Mouse (Mus musculus) embryonic facial prominence, embryonic 12.5 days (tissue): ENCODE data around the gene Slc48a1. TPM values are rescaled to one million over a fixed set of nuclear protein-coding genes. Genes with fewer than 3 reads are reported as not detected.
A peak's percentile ranks its signal among the peaks of the same experiment; 100 is the strongest.

ENCODE experiments used
- ATAC-seq: fragments of 200-750 bp; cut with Nextera tagmentation; 2 replicates; pipeline ENCODE4 v1.8.0; 2017; ENCODE audit not compliant: insufficient number of reproducible peaks, insufficient read depth, low FRiP score, low TSS enrichment
- H3K27ac ChIP-seq: fragments of 300-500 bp; sonication (generic); 2 replicates; pipeline ENCODE4 v1.5.1; 2016; ENCODE audit warnings: mild to moderate bottlenecking
- H3K27me3 ChIP-seq: fragments of 300-500 bp; sonication (generic); 2 replicates; pipeline ENCODE4 v1.6.1; 2016; ENCODE audit warnings: mild to moderate bottlenecking, moderate library complexity
- H3K36me3 ChIP-seq: fragments of 300-500 bp; sonication (generic); 2 replicates; pipeline ENCODE4 v1.6.1; 2016; ENCODE audit warnings: mild to moderate bottlenecking
- H3K4me1 ChIP-seq: fragments of 300-500 bp; sonication (generic); 2 replicates; pipeline ENCODE4 v1.6.1; 2016
- H3K4me2 ChIP-seq: fragments of 300-500 bp; sonication (generic); replicated peaks from 2 replicates; pipeline ENCODE4 v1.6.1; 2016; ENCODE audit warnings: mild to moderate bottlenecking, moderate library complexity
- H3K4me3 ChIP-seq: fragments of 300-500 bp; sonication (generic); 2 replicates; pipeline ENCODE4 v1.5.1; 2016; ENCODE audit warnings: mild to moderate bottlenecking
- H3K9ac ChIP-seq: fragments of 300-500 bp; sonication (generic); 2 replicates; pipeline ENCODE4 v1.6.1; 2016; ENCODE audit warnings: mild to moderate bottlenecking, moderate library complexity
- H3K9me3 ChIP-seq: fragments of 300-500 bp; sonication (generic); 2 replicates; pipeline ENCODE4 v1.6.1; 2016; ENCODE audit warnings: mild to moderate bottlenecking, moderate library complexity
- WGBS: fragments of 180-500 bp; shearing (Covaris S2); methylation state at CpG from one replicate; pipeline ENCODE4 v1.1.7; 2016; 5-methylcytosine and 5-hydroxymethylcytosine counted together
- polyA plus RNA-seq: library from polyadenylated mRNA; unstranded; fragments of >200 nt; fragmentation: Nextera tagmentation; extraction: Ambion mirVana; gene quantifications from 2 replicates; pipeline ENCODE4 v1.2.1, GENCODE M21; 2016

Slc48a1 gene
- polyA plus RNA-seq, 1 experiment from 2014 or later: 32.6 TPM

- no peak overlapping the region for H3K9ac ChIP-seq
- H3K27ac ChIP-seq: no peak overlapping the region; the same call in 1 of the 2 replicates
- H3K4me3 ChIP-seq: no peak overlapping the region
- H3K4me2 ChIP-seq: no peak overlapping the region
- no peaks in the 10 kb centered on the region for H3K36me3 ChIP-seq
- peak; percentile 35; the same call in 1 of the 2 replicates for ATAC-seq
- WGBS: 76% methylated on average over 10 of the region's 10 CpGs
- H3K4me1 ChIP-seq: peaks cover 13% of the 10 kb centered on the region
- 0 out of 2 replicates have a peak, but pooled peaks cover 3% of the 10 kb centered on the region for H3K27me3 ChIP-seq
- no peaks in the 10 kb centered on the region for H3K9me3 ChIP-seq
These were observed 33.4 kb upstream of the Slc48a1 start for GRCm38 (mm10) chr15:97744930-97745329.

GRCm38 (mm10) chr15:97745331-97745730, 33.0 kb upstream of the Slc48a1 start:
- Histone ChIP-seq H3K9me3 (no peaks in the 10 kb centered on the region), H3K27ac (no peak overlapping the region; the same call in 1 of the 2 replicates), H3K36me3 (no peaks in the 10 kb centered on the region), H3K9ac (no peak overlapping the region), H3K4me1 (peaks cover 17% of the 10 kb centered on the region), H3K4me3 (no peak overlapping the region), H3K4me2 (no peak overlapping the region), H3K27me3 (0 out of 2 replicates have a peak, but pooled peaks cover 3% of the 10 kb centered on the region)
- no peak for ATAC-seq
- 74% methylated on average over 10 of the region's 10 CpGs for WGBS

DNA sequence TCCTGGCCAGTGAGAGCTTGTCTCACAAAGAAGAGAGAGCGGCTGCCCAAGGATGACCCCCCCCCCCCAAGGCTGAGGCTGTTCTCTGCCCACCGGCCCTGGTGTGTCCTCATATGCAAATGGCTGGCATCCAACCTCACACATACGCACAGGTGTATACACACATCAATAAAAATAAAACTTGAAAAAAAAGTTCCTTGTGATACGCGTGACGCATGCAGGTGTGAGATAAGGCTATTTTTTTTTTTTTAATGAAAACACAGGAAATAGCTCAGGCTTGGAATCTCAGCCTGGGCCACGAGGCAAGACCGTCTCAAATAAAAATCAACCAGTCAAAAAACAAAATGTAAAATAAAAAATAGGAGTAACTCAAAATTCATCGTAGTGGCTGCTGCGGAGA, 32.0 kb upstream of the Slc48a1 start:
- no peaks in the 10 kb centered on the region for H3K36me3 ChIP-seq
- no peak overlapping the region for H3K4me3 ChIP-seq
- H3K27ac ChIP-seq: no peak overlapping the region
- H3K9ac ChIP-seq: no peak overlapping the region
- peaks cover 24% of the 10 kb centered on the region for H3K4me1 ChIP-seq
- no peaks in the 10 kb centered on the region for H3K9me3 ChIP-seq
- H3K4me2 ChIP-seq: no peak overlapping the region
- 0 out of 2 replicates have a peak, but pooled peaks cover 1% of the 10 kb centered on the region for H3K27me3 ChIP-seq
- 89% methylated on average over 10 of the region's 10 CpGs for WGBS
- ATAC-seq: no peak

DNA sequence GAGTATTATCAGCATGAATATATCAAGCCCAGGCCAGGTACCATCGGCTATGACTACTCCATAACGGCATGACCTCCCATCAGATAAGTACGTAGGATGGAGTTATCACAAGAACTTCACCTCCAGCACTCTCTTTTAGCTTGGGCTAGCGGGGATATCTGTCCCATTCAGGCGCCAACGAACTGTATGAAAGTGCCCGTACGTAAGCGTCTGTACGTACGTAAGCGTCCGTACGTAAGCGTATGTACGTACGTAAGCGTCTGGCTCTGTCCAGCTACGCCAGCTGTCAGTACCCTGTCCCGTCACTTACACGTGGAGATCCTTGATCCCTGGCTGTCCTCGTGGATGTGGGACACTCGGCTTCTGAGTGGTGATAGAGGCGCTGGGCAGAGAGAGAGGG, 31.6 kb upstream of the Slc48a1 start:
- no peaks in the 10 kb centered on the region for H3K9me3 ChIP-seq
- 93% methylated on average over 24 of the region's 24 CpGs for WGBS
- no peak overlapping the region for H3K9ac ChIP-seq
- peaks cover 24% of the 10 kb centered on the region for H3K4me1 ChIP-seq
- H3K27ac ChIP-seq: no peak overlapping the region
- H3K4me2 ChIP-seq: no peak overlapping the region
- H3K4me3 ChIP-seq: no peak overlapping the region
- no peak for ATAC-seq
- H3K36me3 ChIP-seq: no peaks in the 10 kb centered on the region
- no peaks in the 10 kb centered on the region for H3K27me3 ChIP-seq

- no peak overlapping the region for H3K27ac ChIP-seq
- H3K4me1 ChIP-seq: peaks cover 24% of the 10 kb centered on the region
- ATAC-seq: no peak
- H3K27me3 ChIP-seq: no peaks in the 10 kb centered on the region
- no peaks in the 10 kb centered on the region for H3K36me3 ChIP-seq
- H3K9me3 ChIP-seq: no peaks in the 10 kb centered on the region
- H3K4me2 ChIP-seq: no peak overlapping the region
- no peak overlapping the region for H3K9ac ChIP-seq
- WGBS: 87% methylated on average over 4 of the region's 4 CpGs
- H3K4me3 ChIP-seq: no peak overlapping the region
These were observed 30.8 kb upstream of the Slc48a1 start for GRCm38 (mm10) chr15:97747486-97747885.

- Histone ChIP-seq H3K4me1 (peaks cover 24% of the 10 kb centered on the region), H3K36me3 (no peaks in the 10 kb centered on the region), H3K4me3 (no peak overlapping the region), H3K27ac (no peak overlapping the region), H3K9me3 (no peaks in the 10 kb centered on the region), H3K27me3 (no peaks in the 10 kb centered on the region), H3K9ac (no peak overlapping the region), H3K4me2 (no peak overlapping the region)
- WGBS: 62% methylated on average over 10 of the region's 10 CpGs
- ATAC-seq: no peak
These were observed 30.0 kb upstream of the Slc48a1 start for GRCm38 (mm10) chr15:97748309-97748708.

- H3K27me3 ChIP-seq: no peaks in the 10 kb centered on the region
- ATAC-seq: no peak
- peaks cover 25% of the 10 kb centered on the region for H3K4me1 ChIP-seq
- no peak overlapping the region for H3K4me3 ChIP-seq
- 83% methylated on average over 4 of the region's 4 CpGs for WGBS
- no peaks in the 10 kb centered on the region for H3K9me3 ChIP-seq
- no peak overlapping the region for H3K4me2 ChIP-seq
- no peak overlapping the region for H3K27ac ChIP-seq
- H3K36me3 ChIP-seq: no peaks in the 10 kb centered on the region
- no peak overlapping the region for H3K9ac ChIP-seq
These were observed 29.4 kb upstream of the Slc48a1 start for GRCm38 (mm10) chr15:97748964-97749363.

DNA sequence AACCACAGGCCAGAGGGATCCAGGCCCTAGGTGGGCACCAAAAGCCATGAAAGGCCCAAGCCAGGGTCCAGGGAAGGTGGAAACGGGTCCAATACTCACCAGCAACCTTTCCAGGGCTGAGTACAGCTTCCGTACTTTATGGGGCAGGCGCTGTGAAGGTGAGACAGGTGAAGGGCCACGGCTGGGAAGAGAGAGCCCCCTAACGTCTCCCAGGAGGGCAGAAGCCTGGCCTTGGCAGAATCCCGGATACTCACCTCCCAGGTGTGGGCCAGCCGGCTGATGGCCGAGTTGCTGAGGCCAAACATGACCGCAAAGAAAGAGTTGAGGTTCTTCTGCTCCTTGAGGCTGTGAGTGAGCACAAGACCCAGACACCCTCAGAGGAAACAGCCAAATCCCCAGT, 28.9 kb upstream of the Slc48a1 start:
- no peak for ATAC-seq
- H3K4me2 ChIP-seq: no peak overlapping the region
- no peak overlapping the region for H3K27ac ChIP-seq
- no peak overlapping the region for H3K9ac ChIP-seq
- no peaks in the 10 kb centered on the region for H3K36me3 ChIP-seq
- no peaks in the 10 kb centered on the region for H3K9me3 ChIP-seq
- H3K27me3 ChIP-seq: no peaks in the 10 kb centered on the region
- H3K4me1 ChIP-seq: peaks cover 25% of the 10 kb centered on the region
- H3K4me3 ChIP-seq: no peak overlapping the region
- 85% methylated on average over 9 of the region's 9 CpGs for WGBS

DNA sequence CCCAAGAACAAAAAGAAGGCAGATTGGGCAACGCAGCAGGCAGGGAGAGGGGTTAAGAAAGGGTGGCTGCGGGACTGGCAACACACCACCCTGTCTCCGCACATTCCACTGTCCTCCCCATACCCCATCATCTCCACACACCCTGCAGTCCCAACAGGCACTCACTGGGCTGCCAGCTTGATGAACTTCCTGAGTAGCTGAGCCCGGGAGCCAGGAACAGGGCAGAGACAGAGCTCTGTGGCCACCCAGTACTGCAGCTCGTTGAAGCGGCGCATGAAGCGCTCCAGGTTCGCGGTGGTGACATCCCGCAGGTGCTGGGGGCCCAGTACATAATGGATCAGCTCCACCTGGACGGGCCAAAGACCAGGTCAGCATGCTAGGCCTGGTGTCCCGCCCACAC, 28.5 kb upstream of the Slc48a1 start:
- Histone ChIP-seq H3K4me1 (peaks cover 25% of the 10 kb centered on the region), H3K27me3 (no peaks in the 10 kb centered on the region), H3K27ac (no peak overlapping the region; the same call in 1 of the 2 replicates), H3K4me2 (no peak overlapping the region), H3K9me3 (no peaks in the 10 kb centered on the region), H3K36me3 (no peaks in the 10 kb centered on the region), H3K4me3 (no peak overlapping the region), H3K9ac (no peak overlapping the region)
- 89% methylated on average over 13 of the region's 13 CpGs for WGBS
- no peak for ATAC-seq

GRCm38 (mm10) chr15:97750697-97751096, 27.6 kb upstream of the Slc48a1 start:
- Histone ChIP-seq H3K36me3 (no peaks in the 10 kb centered on the region), H3K4me3 (no peak overlapping the region), H3K27ac (peak overlapping the region; percentile 65), H3K27me3 (no peaks in the 10 kb centered on the region), H3K4me1 (peaks cover 25% of the 10 kb centered on the region), H3K9me3 (no peaks in the 10 kb centered on the region), H3K9ac (no peak overlapping the region), H3K4me2 (0 out of 2 replicates have a peak overlapping the region, but pooled peaks have one; percentile 17)
- 30% methylated on average over 12 of the region's 12 CpGs for WGBS
- ATAC-seq: peak; percentile 79

GRCm38 (mm10) chr15:97751676-97752075, 26.6 kb upstream of the Slc48a1 start:
- WGBS: 79% methylated on average over 2 of the region's 2 CpGs
- Histone ChIP-seq H3K9ac (no peak overlapping the region), H3K27me3 (no peaks in the 10 kb centered on the region), H3K4me2 (no peak overlapping the region), H3K27ac (no peak overlapping the region), H3K4me1 (peaks cover 25% of the 10 kb centered on the region), H3K9me3 (no peaks in the 10 kb centered on the region), H3K4me3 (no peak overlapping the region), H3K36me3 (no peaks in the 10 kb centered on the region)
- no peak for ATAC-seq

- Histone ChIP-seq H3K9me3 (no peaks in the 10 kb centered on the region), H3K9ac (no peak overlapping the region), H3K4me1 (peaks cover 25% of the 10 kb centered on the region), H3K4me2 (no peak overlapping the region), H3K36me3 (no peaks in the 10 kb centered on the region), H3K4me3 (no peak overlapping the region), H3K27me3 (no peaks in the 10 kb centered on the region), H3K27ac (no peak overlapping the region)
- WGBS: 91% methylated on average over 5 of the region's 5 CpGs
- no peak for ATAC-seq
These were observed 25.8 kb upstream of the Slc48a1 start for GRCm38 (mm10) chr15:97752491-97752890.

- Histone ChIP-seq H3K4me3 (no peak overlapping the region), H3K27ac (no peak overlapping the region), H3K36me3 (no peaks in the 10 kb centered on the region), H3K9me3 (no peaks in the 10 kb centered on the region), H3K27me3 (no peaks in the 10 kb centered on the region), H3K4me1 (peaks cover 20% of the 10 kb centered on the region), H3K4me2 (no peak overlapping the region), H3K9ac (no peak overlapping the region)
- 48% methylated on average over 6 of the region's 6 CpGs for WGBS
- ATAC-seq: no peak
These were observed 23.8 kb upstream of the Slc48a1 start for GRCm38 (mm10) chr15:97754476-97754875.
